Mouse (Mus musculus) ES-Bruce4 (cell line): ENCODE results near the gene Snx3.

ENCODE experiments used
- CTCF ChIP-seq: IDR thresholded peaks from one replicate; pipeline ENCODE4 v1.8.1; 2011; ENCODE audit warnings: low read depth, low read length
- EP300 ChIP-seq: IDR thresholded peaks from 2 replicates; pipeline ENCODE4 v1.6.1; 2011; ENCODE audit warnings: low read depth, low read length; ENCODE audit not compliant: insufficient read depth
- POLR2A ChIP-seq: IDR thresholded peaks from one replicate; pipeline ENCODE4 v1.8.1; 2011; ENCODE audit warnings: low read length; ENCODE audit not compliant: insufficient read depth

- TF ChIP-seq CTCF, result no peak
- TF ChIP-seq POLR2A, result no peak
- TF ChIP-seq EP300, result no peak
Observed at GRCm38 (mm10) chr10:42533836-42534453, 32.1 kb downstream of the Snx3 start.
